Mouse (Mus musculus) bone marrow macrophage, adult 2 months (primary cell): ENCODE measurements around the gene Gm42674.

Experiments
- CTCF ChIP-seq: IDR thresholded peaks from 2 replicates; pipeline ENCODE4 v1.5.1; 2012; ENCODE audit warnings: low read depth, mild to moderate bottlenecking, low read length, moderate library complexity
- POLR2A ChIP-seq: IDR thresholded peaks from 2 replicates; pipeline ENCODE4 v1.6.1; 2012; ENCODE audit warnings: mild to moderate bottlenecking, low read depth, low read length, borderline replicate concordance

- no peak for TF ChIP-seq CTCF
- TF ChIP-seq POLR2A: no peak
These were observed 30.3 kb downstream of the Gm42674 start for GRCm38 (mm10) chr3:90631984-90632383.
